Mouse (Mus musculus) skeletal muscle tissue, postnatal 0 days (tissue): Measurements from ENCODE around the gene Kcnip1. TPM values are rescaled to one million over a fixed set of nuclear protein-coding genes. Genes with fewer than 3 reads are reported as not detected.

Source experiments
- polyA plus RNA-seq: library from polyadenylated mRNA; unstranded; fragments of >200 nt; fragmentation: Nextera tagmentation; extraction: Ambion mirVana; gene quantifications from 2 replicates; pipeline ENCODE4 v1.2.1, GENCODE M21; 2015

The Kcnip1 gene
- 0.07 TPM in 1 of 2 replicates, not detected in the other for polyA plus RNA-seq

GRCm38 (mm10) chr11:33992938-33993337, at the start of gene Kcnip1:
Kcnip1 (minus strand) TSS chr11:33993152.

DNA sequence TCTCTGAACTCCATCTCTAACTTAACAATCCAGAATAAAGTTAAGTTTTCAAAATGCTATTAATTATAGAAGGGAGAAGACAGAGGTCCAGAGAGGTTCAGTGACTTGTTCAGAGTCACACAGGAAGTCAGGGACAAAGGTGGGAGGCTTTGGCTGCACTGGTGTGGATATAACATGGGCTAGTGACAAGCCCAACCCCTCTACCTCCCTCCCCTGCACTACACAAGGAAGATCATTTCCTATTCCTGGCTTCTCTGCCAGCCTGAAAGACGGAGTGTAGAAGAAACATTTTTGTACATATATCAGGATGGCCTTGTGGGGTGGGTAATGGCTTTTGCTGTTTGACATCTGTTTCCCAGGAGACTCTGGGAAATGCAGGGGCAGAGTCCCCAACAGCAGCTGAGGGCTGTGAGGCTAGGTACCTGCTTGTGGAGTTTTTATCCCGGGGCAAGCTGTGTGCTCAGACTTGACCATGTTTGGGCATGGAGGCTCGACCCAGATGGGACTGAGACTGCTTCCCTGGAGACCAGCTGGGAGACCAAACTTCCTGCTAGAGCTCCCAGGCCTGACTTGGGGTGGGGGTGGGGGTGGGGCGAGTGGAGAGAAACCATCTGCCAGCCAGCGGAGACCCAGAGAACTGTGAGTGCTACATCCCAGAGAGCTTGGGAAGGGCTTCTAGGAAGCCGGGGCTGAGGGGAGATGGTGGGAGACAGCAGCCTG, 30.1 kb downstream of the Kcnip1 start, which contains the start of gene Kcnmb1:
Gene Kcnmb1, plus strand, starts transcription at position 326 of the 720 bp plus-strand sequence.

GRCm38 (mm10) chr11:33598986-33599385, 394.0 kb downstream of the Kcnip1 start, which contains the start of gene D130052B06Rik:
D130052B06Rik (plus strand) TSS chr11:33599302.

Other genes starting within 250 kb of the Kcnip1 start
- gene Kcnmb1, start 30.1 kb downstream of the Kcnip1 start, polyA plus RNA-seq = 0.04 and 0.13 TPM in 2 replicates
- 2.7 and 3.6 TPM in 2 replicates for gene Lcp2, start 53.8 kb upstream of the Kcnip1 start, polyA plus RNA-seq
- 0.66 TPM in 1 of 2 replicates, not detected in the other for gene 4930469K13Rik, start 105.4 kb upstream of the Kcnip1 start, polyA plus RNA-seq
- not detected in 2 replicates for gene Foxi1, start 214.9 kb upstream of the Kcnip1 start, polyA plus RNA-seq